Mouse (Mus musculus) midbrain, embryonic 13.5 days (tissue): ENCODE results near the gene Zgrf1. TPM values are rescaled to one million over a fixed set of nuclear protein-coding genes. Genes with fewer than 3 reads are reported as not detected.

ENCODE experiments used
- ATAC-seq: fragments of 200-750 bp; cut with Nextera tagmentation; 2 replicates; pipeline ENCODE4 v1.8.0; 2017; ENCODE audit warnings: mild to moderate bottlenecking, moderate TSS enrichment, moderate library complexity
- H3K27ac ChIP-seq: fragments of 300-500 bp; sonication (generic); 2 replicates; pipeline ENCODE4 v1.5.1; 2015; ENCODE audit warnings: inconsistent platforms, mild to moderate bottlenecking, moderate library complexity
- H3K27me3 ChIP-seq: fragments of 300-500 bp; sonication (generic); 2 replicates; pipeline ENCODE4 v1.6.1; 2015; ENCODE audit warnings: mild to moderate bottlenecking, inconsistent platforms
- H3K36me3 ChIP-seq: fragments of 300-500 bp; sonication (generic); 2 replicates; pipeline ENCODE4 v1.6.1; 2015; ENCODE audit warnings: mild to moderate bottlenecking, inconsistent platforms
- H3K4me1 ChIP-seq: fragments of 300-500 bp; sonication (generic); replicated peaks from 2 replicates; pipeline ENCODE4 v1.6.1; 2015; ENCODE audit warnings: inconsistent platforms
- H3K4me2 ChIP-seq: fragments of 300-500 bp; sonication (generic); replicated peaks from 2 replicates; pipeline ENCODE4 v1.6.1; 2015; ENCODE audit warnings: moderate library complexity, mild to moderate bottlenecking, inconsistent platforms
- H3K4me3 ChIP-seq: fragments of 300-500 bp; sonication (generic); replicated peaks from 2 replicates; pipeline ENCODE4 v1.5.1; 2015; ENCODE audit warnings: mild to moderate bottlenecking, inconsistent platforms
- H3K9ac ChIP-seq: fragments of 300-500 bp; sonication (generic); replicated peaks from 2 replicates; pipeline ENCODE4 v1.6.1; 2015; ENCODE audit warnings: mild to moderate bottlenecking, inconsistent platforms
- H3K9me3 ChIP-seq: fragments of 300-500 bp; sonication (generic); 2 replicates; pipeline ENCODE4 v1.6.1; 2016; ENCODE audit warnings: mild to moderate bottlenecking, inconsistent platforms
- WGBS: fragments of 180-500 bp; shearing (Covaris S2); methylation state at CpG from one replicate; pipeline ENCODE4 v1.1.7; 2015; 5-methylcytosine and 5-hydroxymethylcytosine counted together
- polyA plus RNA-seq: library from polyadenylated mRNA; unstranded; fragments of >200 nt; fragmentation: Nextera tagmentation; extraction: Ambion mirVana; gene quantifications from 2 replicates; pipeline ENCODE4 v1.2.1, GENCODE M21; 2015

Zgrf1 gene
- polyA plus RNA-seq, result 6.3 and 7.0 TPM in 2 replicates

- Histone ChIP-seq H3K4me2 (peak within 1 kb of the TSS; percentile 72), H3K36me3 (no peaks in the 10 kb centered on the region), H3K27ac (peak within 1 kb of the TSS; percentile 93), H3K4me1 (peaks cover 21% of the 10 kb centered on the region), H3K9me3 (no peaks in the 10 kb centered on the region), H3K27me3 (no peaks in the 10 kb centered on the region), H3K9ac (peak within 1 kb of the TSS; percentile 74), H3K4me3 (peak within 1 kb of the TSS; percentile 71)
- WGBS, result under 1% methylated on average over 73 of the region's 73 CpGs
- ATAC-seq, result peak; percentile 99
Observed at GRCm38 (mm10) chr3:127552973-127553719, at the start of gene Zgrf1, which contains the start of gene Larp7. TSS of gene Zgrf1 (plus strand) at chr3:127553489. TSS of gene Larp7 (minus strand) at chr3:127553349.

GRCm38 (mm10) chr3:127507878-127508783 lies 45.2 kb upstream of the Zgrf1 start:
- Histone ChIP-seq H3K27ac (no peak overlapping the region), H3K9me3 (0 out of 2 replicates have a peak, but pooled peaks cover 4% of the 10 kb centered on the region), H3K4me3 (no peak overlapping the region), H3K9ac (no peak overlapping the region), H3K27me3 (no peaks in the 10 kb centered on the region), H3K4me2 (no peak overlapping the region), H3K4me1 (no peaks in the 10 kb centered on the region), H3K36me3 (no peaks in the 10 kb centered on the region)
- 75% methylated on average over 15 of the region's 15 CpGs for WGBS
- ATAC-seq, result no peak

- no peak overlapping the region for H3K27ac ChIP-seq
- no peak for ATAC-seq
- 87% methylated on average over 12 of the region's 12 CpGs for WGBS
Observed at GRCm38 (mm10) chr3:127511786-127512746, 41.2 kb upstream of the Zgrf1 start.

GRCm38 (mm10) chr3:127512794-127513335 lies 40.4 kb upstream of the Zgrf1 start:
- H3K27ac ChIP-seq, result no peak overlapping the region

More at GRCm38 (mm10) chr3:127511786-127512746, 41.2 kb upstream of the Zgrf1 start:
- Histone ChIP-seq H3K4me2 (no peak overlapping the region), H3K4me1 (no peaks in the 10 kb centered on the region), H3K36me3 (no peaks in the 10 kb centered on the region), H3K4me3 (no peak overlapping the region), H3K9me3 (no peaks in the 10 kb centered on the region), H3K27me3 (no peaks in the 10 kb centered on the region), H3K9ac (no peak overlapping the region)

GRCm38 (mm10) chr3:127513699-127514098 lies 39.6 kb upstream of the Zgrf1 start:
- Histone ChIP-seq H3K9ac (no peak overlapping the region), H3K36me3 (no peaks in the 10 kb centered on the region), H3K4me1 (no peaks in the 10 kb centered on the region), H3K4me3 (no peak overlapping the region), H3K9me3 (no peaks in the 10 kb centered on the region), H3K4me2 (no peak overlapping the region), H3K27ac (no peak overlapping the region), H3K27me3 (no peaks in the 10 kb centered on the region)
- no peak for ATAC-seq
- 83% methylated on average over 2 of the region's 2 CpGs for WGBS

More at GRCm38 (mm10) chr3:127512794-127513335, 40.4 kb upstream of the Zgrf1 start:
- H3K9me3 ChIP-seq, result no peaks in the 10 kb centered on the region
- H3K27me3 ChIP-seq, result no peaks in the 10 kb centered on the region
- no peak overlapping the region for H3K4me2 ChIP-seq
- H3K36me3 ChIP-seq, result no peaks in the 10 kb centered on the region
- 78% methylated on average over 15 of the region's 15 CpGs for WGBS
- no peaks in the 10 kb centered on the region for H3K4me1 ChIP-seq
- no peak overlapping the region for H3K9ac ChIP-seq
- no peak for ATAC-seq
- H3K4me3 ChIP-seq, result no peak overlapping the region

GRCm38 (mm10) chr3:127515251-127515650 lies 38.0 kb upstream of the Zgrf1 start:
- H3K4me3 ChIP-seq, result no peak overlapping the region
- no peaks in the 10 kb centered on the region for H3K9me3 ChIP-seq
- H3K27me3 ChIP-seq, result no peaks in the 10 kb centered on the region
- no peaks in the 10 kb centered on the region for H3K4me1 ChIP-seq
- H3K27ac ChIP-seq, result no peak overlapping the region
- no peak overlapping the region for H3K4me2 ChIP-seq
- H3K36me3 ChIP-seq, result no peaks in the 10 kb centered on the region
- 92% methylated on average over 1 of the region's 1 CpGs for WGBS
- no peak for ATAC-seq
- no peak overlapping the region for H3K9ac ChIP-seq

GRCm38 (mm10) chr3:127520300-127520699 lies 33.0 kb upstream of the Zgrf1 start:
- Histone ChIP-seq H3K4me3 (no peak overlapping the region), H3K9me3 (no peaks in the 10 kb centered on the region), H3K4me2 (no peak overlapping the region), H3K9ac (no peak overlapping the region), H3K4me1 (no peaks in the 10 kb centered on the region), H3K36me3 (no peaks in the 10 kb centered on the region), H3K27me3 (no peaks in the 10 kb centered on the region), H3K27ac (no peak overlapping the region)
- no peak for ATAC-seq
- WGBS, result 88% methylated on average over 6 of the region's 6 CpGs

- H3K4me3 ChIP-seq, result no peak overlapping the region
- no peak overlapping the region for H3K9ac ChIP-seq
- no peaks in the 10 kb centered on the region for H3K4me1 ChIP-seq
- H3K9me3 ChIP-seq, result no peaks in the 10 kb centered on the region
- no peaks in the 10 kb centered on the region for H3K36me3 ChIP-seq
- H3K27me3 ChIP-seq, result no peaks in the 10 kb centered on the region
- no peak overlapping the region for H3K27ac ChIP-seq
- no peak overlapping the region for H3K4me2 ChIP-seq
- ATAC-seq, result no peak
- 85% methylated on average over 10 of the region's 10 CpGs for WGBS
Observed at GRCm38 (mm10) chr3:127521156-127521555, 32.1 kb upstream of the Zgrf1 start.

- no peaks in the 10 kb centered on the region for H3K27me3 ChIP-seq
- no peak overlapping the region for H3K4me3 ChIP-seq
- no peaks in the 10 kb centered on the region for H3K36me3 ChIP-seq
- no peak overlapping the region for H3K27ac ChIP-seq
- no peaks in the 10 kb centered on the region for H3K9me3 ChIP-seq
- WGBS, result 86% methylated on average over 8 of the region's 8 CpGs
- no peaks in the 10 kb centered on the region for H3K4me1 ChIP-seq
- no peak overlapping the region for H3K4me2 ChIP-seq
- H3K9ac ChIP-seq, result no peak overlapping the region
- no peak for ATAC-seq
Observed at GRCm38 (mm10) chr3:127525188-127525819, 28.0 kb upstream of the Zgrf1 start.

GRCm38 (mm10) chr3:127527465-127528034 lies 25.7 kb upstream of the Zgrf1 start:
- Histone ChIP-seq H3K9me3 (no peaks in the 10 kb centered on the region), H3K27ac (no peak overlapping the region), H3K4me3 (no peak overlapping the region), H3K27me3 (no peaks in the 10 kb centered on the region), H3K4me2 (no peak overlapping the region), H3K4me1 (no peaks in the 10 kb centered on the region), H3K36me3 (no peaks in the 10 kb centered on the region), H3K9ac (no peak overlapping the region)
- ATAC-seq, result no peak
- WGBS, result 78% methylated on average over 5 of the region's 5 CpGs
